Mouse (Mus musculus) liver (tissue): ENCODE data around the gene Iqgap2.

Experiments used
- DNase-seq: peaks from one replicate; pipeline ENCODE4 v3.0.0-alpha.2; 2020; ENCODE audit warnings: mixed read lengths

The Iqgap2 gene

GRCm38 (mm10) chr13:95826178-95826577, 65.5 kb downstream of the Iqgap2 start:
- no peak for DNase-seq

GRCm38 (mm10) chr13:95822918-95823317, 68.8 kb downstream of the Iqgap2 start:
- no peak for DNase-seq

GRCm38 (mm10) chr13:95820071-95820470, 71.7 kb downstream of the Iqgap2 start:
- no peak for DNase-seq

- DNase-seq = no peak
Measured at GRCm38 (mm10) chr13:95818941-95819340, 72.8 kb downstream of the Iqgap2 start.

- DNase-seq = no peak
Measured at GRCm38 (mm10) chr13:95813643-95814042, 78.1 kb downstream of the Iqgap2 start.

GRCm38 (mm10) chr13:95810796-95811195, 80.9 kb downstream of the Iqgap2 start:
- DNase-seq = no peak

- DNase-seq = no peak
Measured at GRCm38 (mm10) chr13:95807106-95807750, 84.5 kb downstream of the Iqgap2 start.

- DNase-seq = peak; percentile 61
Measured at GRCm38 (mm10) chr13:95805469-95806166, 86.1 kb downstream of the Iqgap2 start.

- DNase-seq = no peak
Measured at GRCm38 (mm10) chr13:95804113-95804512, 87.6 kb downstream of the Iqgap2 start.

- DNase-seq = no peak
Measured at GRCm38 (mm10) chr13:95800925-95801324, 90.8 kb downstream of the Iqgap2 start.

GRCm38 (mm10) chr13:95799322-95799721, 92.4 kb downstream of the Iqgap2 start:
- no peak for DNase-seq

- no peak for DNase-seq
Measured at GRCm38 (mm10) chr13:95798721-95799120, 93.0 kb downstream of the Iqgap2 start.

- no peak for DNase-seq
Measured at GRCm38 (mm10) chr13:95797530-95797929, 94.2 kb downstream of the Iqgap2 start.

- no peak for DNase-seq
Measured at GRCm38 (mm10) chr13:95794346-95794745, 97.4 kb downstream of the Iqgap2 start.

- no peak for DNase-seq
Measured at GRCm38 (mm10) chr13:95790883-95791282, 100.8 kb downstream of the Iqgap2 start.

GRCm38 (mm10) chr13:95788631-95789376, 102.9 kb downstream of the Iqgap2 start:
- no peak for DNase-seq

GRCm38 (mm10) chr13:95782969-95783332, 108.8 kb downstream of the Iqgap2 start:
- DNase-seq = no peak

- no peak for DNase-seq
Measured at GRCm38 (mm10) chr13:95782311-95782968, 109.3 kb downstream of the Iqgap2 start.

GRCm38 (mm10) chr13:95780038-95780437, 111.7 kb downstream of the Iqgap2 start:
- DNase-seq = no peak

- no peak for DNase-seq
Measured at GRCm38 (mm10) chr13:95779261-95779660, 112.5 kb downstream of the Iqgap2 start.

GRCm38 (mm10) chr13:95778761-95779161, 113.0 kb downstream of the Iqgap2 start:
- peak; percentile 43 for DNase-seq

GRCm38 (mm10) chr13:95777651-95778391, 113.9 kb downstream of the Iqgap2 start:
- DNase-seq = no peak

GRCm38 (mm10) chr13:95777237-95777636, 114.5 kb downstream of the Iqgap2 start:
- peak; percentile 64 for DNase-seq
